Mouse (Mus musculus): ENCODE measurements around the gene Nhlh1. TPM values are rescaled to one million over a fixed set of nuclear protein-coding genes. Genes with fewer than 3 reads are reported as not detected.

Gene Nhlh1
- polyA plus RNA-seq, 2 experiments: not detected

DNA sequence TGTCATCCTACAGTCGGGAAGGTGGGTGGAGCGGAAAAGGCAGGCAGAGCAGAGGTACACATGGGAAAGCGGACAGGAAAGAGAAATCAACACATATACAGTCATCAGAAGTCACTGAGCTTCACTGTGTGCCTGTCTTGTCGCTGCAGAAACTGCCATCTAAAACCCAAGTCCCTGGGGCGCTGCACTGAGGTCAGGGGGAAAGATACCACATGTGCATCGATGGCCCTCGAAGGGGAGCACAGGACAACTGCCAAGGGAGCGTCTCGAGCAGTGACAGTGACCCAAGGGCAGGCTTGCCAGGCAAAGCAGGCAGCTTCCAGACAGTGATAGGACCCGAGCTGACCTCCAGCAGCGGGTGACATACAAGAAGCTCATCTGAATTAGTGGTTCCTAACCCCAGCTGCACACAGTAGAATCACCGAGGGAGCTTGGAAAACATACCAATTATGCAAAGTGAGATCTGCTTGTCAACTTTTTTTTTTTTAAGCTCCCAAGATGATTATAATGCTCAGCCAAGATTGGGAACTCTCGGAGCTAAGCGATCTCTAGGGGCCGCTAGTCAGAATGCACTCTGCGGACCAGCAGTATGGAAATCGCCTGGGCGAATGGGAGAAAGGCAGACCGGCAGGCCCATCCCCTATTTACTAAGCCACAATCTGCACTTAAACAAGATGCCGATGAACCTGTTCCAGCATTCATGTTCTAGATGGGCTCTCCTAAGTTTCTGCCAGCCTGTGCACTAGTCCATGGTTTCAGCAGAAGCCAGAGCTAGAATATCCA, 47.1 kb downstream of the Nhlh1 start:
- WGBS (ENCODE audit: insufficient replicate concordance): 78% methylated on average over 20 of the region's 20 CpGs
- no peak overlapping the region for H3K4me3 ChIP-seq (ENCODE audit: insufficient read depth in 1 of 2, low read depth in 2 of 2, low read length in 2 of 2)
- no peaks in the 10 kb centered on the region for H3K4me1 ChIP-seq (replicated peaks; ENCODE audit: control insufficient read depth in 2 of 2, insufficient read depth in 2 of 2, low read length in 1 of 2)
- H3K9me3 ChIP-seq (ENCODE audit: control insufficient read depth, low read length): no peaks in the 10 kb centered on the region
- no peaks in the 10 kb centered on the region for H3K36me3 ChIP-seq (replicated peaks; ENCODE audit: control insufficient read depth, insufficient read depth, low read depth)
- TF ChIP-seq CTCF (IDR thresholded peaks at IDR 0.05; ENCODE audit: low read depth): no peak
- no peak for TF ChIP-seq EP300 (IDR thresholded peaks at IDR 0.05; ENCODE audit: low read depth)
- no peak overlapping the region for H3K9ac ChIP-seq (replicated peaks)
- H3K27ac ChIP-seq: no peak overlapping the region
- no peak for ATAC-seq (ENCODE audit: insufficient read depth)
- no peak overlapping the region for H3K4me2 ChIP-seq (ENCODE audit: low read depth)
- H3K27me3 ChIP-seq (ENCODE audit: control insufficient read depth, insufficient read depth, low read length): no peaks in the 10 kb centered on the region
- no peak for DNase-seq (ENCODE audit: low read depth in 3 of 3, low spot score in 3 of 3)

DNA sequence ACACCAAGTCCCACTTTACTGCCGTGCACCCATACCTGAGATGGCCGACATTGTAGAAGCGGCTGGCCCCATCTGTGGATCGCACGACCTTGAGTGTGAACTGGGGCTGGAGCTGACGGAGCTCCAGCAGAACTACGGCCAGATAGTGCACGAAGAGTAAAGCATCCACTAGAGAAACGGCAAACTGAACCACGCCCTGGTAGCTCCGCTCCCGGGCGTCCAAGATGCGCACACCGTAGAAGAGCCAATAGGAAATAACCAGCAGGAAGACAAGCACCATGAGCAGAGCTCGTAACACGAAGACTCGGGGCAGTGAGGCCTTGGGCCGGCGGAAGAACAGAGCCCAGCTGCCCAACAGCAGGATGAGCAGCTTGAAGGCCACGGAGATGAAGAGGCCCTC, 48.0 kb downstream of the Nhlh1 start:
- Histone ChIP-seq H3K27ac (no peak overlapping the region), H3K4me2 (ENCODE audit: low read depth) (no peak overlapping the region), H3K36me3 (replicated peaks; ENCODE audit: control insufficient read depth, insufficient read depth, low read depth) (no peaks in the 10 kb centered on the region), H3K9me3 (ENCODE audit: control insufficient read depth, low read length) (no peaks in the 10 kb centered on the region), H3K4me3 (ENCODE audit: insufficient read depth in 1 of 2, low read depth in 2 of 2, low read length in 2 of 2) (no peak overlapping the region), H3K9ac (replicated peaks) (no peak overlapping the region), H3K27me3 (ENCODE audit: control insufficient read depth, insufficient read depth, low read length) (no peaks in the 10 kb centered on the region), H3K4me1 (replicated peaks; ENCODE audit: control insufficient read depth in 2 of 2, insufficient read depth in 2 of 2, low read length in 1 of 2) (no peaks in the 10 kb centered on the region)
- no peak for ATAC-seq (ENCODE audit: insufficient read depth)
- TF ChIP-seq EP300 (IDR thresholded peaks at IDR 0.05; ENCODE audit: low read depth): no peak
- no peak for TF ChIP-seq CTCF (IDR thresholded peaks at IDR 0.05; ENCODE audit: low read depth)
- 84% methylated on average over 21 of the region's 21 CpGs for WGBS (ENCODE audit: insufficient replicate concordance)
- no peak for DNase-seq (ENCODE audit: low read depth in 3 of 3, low spot score in 3 of 3)

DNA sequence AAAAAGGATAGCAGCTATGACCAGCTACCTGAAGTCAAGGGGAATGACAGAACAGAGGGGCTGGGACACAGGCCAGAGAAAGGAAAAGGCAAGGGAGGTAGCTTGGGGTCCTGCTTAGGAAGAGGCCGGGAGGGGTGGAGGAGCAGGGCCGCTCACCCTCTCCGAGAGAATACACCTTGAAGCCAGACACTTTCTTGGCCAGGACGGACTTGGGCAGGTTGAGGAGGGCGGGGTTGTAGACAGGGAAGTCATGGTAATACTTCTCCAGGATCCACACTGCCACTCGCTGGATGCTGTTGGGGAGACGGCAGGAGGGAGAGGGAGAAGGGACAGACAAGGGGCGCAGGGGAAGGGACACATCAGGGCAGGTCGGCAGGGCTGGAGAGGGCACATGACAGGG, 49.0 kb downstream of the Nhlh1 start:
- no peaks in the 10 kb centered on the region for H3K36me3 ChIP-seq (replicated peaks; ENCODE audit: control insufficient read depth, insufficient read depth, low read depth)

DNA sequence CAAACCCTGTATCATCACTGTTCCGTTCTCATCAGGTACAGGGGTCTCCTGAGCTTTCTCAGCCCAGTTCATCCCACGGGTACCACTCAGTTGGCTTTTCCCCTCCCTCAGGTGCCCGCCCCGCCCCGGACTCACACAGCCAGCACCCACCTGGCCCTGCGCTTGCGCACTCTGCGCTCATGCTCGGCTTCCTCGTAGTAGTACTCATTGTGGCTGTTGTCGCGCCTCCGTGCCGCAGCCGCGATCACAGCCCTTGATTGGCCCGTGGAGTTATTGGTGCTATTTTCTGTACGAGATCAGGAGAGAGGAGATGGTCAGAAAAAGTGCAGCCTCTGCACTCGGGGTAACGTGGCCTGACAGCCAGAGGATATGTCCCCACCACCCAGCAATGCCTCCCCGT, 49.6 kb downstream of the Nhlh1 start:
- ATAC-seq (ENCODE audit: insufficient read depth) (no peak), DNase-seq (ENCODE audit: low read depth in 3 of 3, low spot score in 3 of 3) (no peak)
- Histone ChIP-seq H3K4me1 (replicated peaks; ENCODE audit: control insufficient read depth in 2 of 2, insufficient read depth in 2 of 2, low read length in 1 of 2) (no peaks in the 10 kb centered on the region), H3K4me3 (ENCODE audit: insufficient read depth in 1 of 2, low read depth in 2 of 2, low read length in 2 of 2) (no peak overlapping the region), H3K27ac (no peak overlapping the region), H3K9ac (replicated peaks) (no peak overlapping the region), H3K36me3 (replicated peaks; ENCODE audit: control insufficient read depth, insufficient read depth, low read depth) (no peaks in the 10 kb centered on the region), H3K9me3 (ENCODE audit: control insufficient read depth, low read length) (no peaks in the 10 kb centered on the region), H3K4me2 (ENCODE audit: low read depth) (no peak overlapping the region), H3K27me3 (ENCODE audit: control insufficient read depth, insufficient read depth, low read length) (no peaks in the 10 kb centered on the region)
- no peak for TF ChIP-seq EP300 (IDR thresholded peaks at IDR 0.05; ENCODE audit: low read depth)
- no peak for TF ChIP-seq CTCF (IDR thresholded peaks at IDR 0.05; ENCODE audit: low read depth)
- 84% methylated on average over 20 of the region's 21 CpGs for WGBS (ENCODE audit: insufficient replicate concordance)

More for the DNA sequence above, 49.0 kb downstream of the Nhlh1 start:
- Histone ChIP-seq H3K4me3 (ENCODE audit: insufficient read depth in 1 of 2, low read depth in 2 of 2, low read length in 2 of 2) (no peak overlapping the region), H3K4me1 (replicated peaks; ENCODE audit: control insufficient read depth in 2 of 2, insufficient read depth in 2 of 2, low read length in 1 of 2) (no peaks in the 10 kb centered on the region), H3K9ac (replicated peaks) (no peak overlapping the region), H3K27ac (no peak overlapping the region), H3K4me2 (ENCODE audit: low read depth) (no peak overlapping the region), H3K27me3 (ENCODE audit: control insufficient read depth, insufficient read depth, low read length) (no peaks in the 10 kb centered on the region), H3K9me3 (ENCODE audit: control insufficient read depth, low read length) (no peaks in the 10 kb centered on the region)
- TF ChIP-seq EP300 (IDR thresholded peaks at IDR 0.05; ENCODE audit: low read depth) (no peak), CTCF (IDR thresholded peaks at IDR 0.05; ENCODE audit: low read depth) (no peak)
- ATAC-seq (ENCODE audit: insufficient read depth) (no peak), DNase-seq (ENCODE audit: low read depth in 3 of 3, low spot score in 3 of 3) (no peak)
- 78% methylated on average over 9 of the region's 9 CpGs for WGBS (ENCODE audit: insufficient replicate concordance)

Other genes with a start within 250 kb of the Nhlh1 start
- gene Cd84, start 217.9 kb downstream of the Nhlh1 start, polyA plus RNA-seq (2012; rRNA removed): 1.8 and 3.6 TPM in 2 replicates
- 4.7 and 6.0 TPM in 2 replicates for gene Cd84, start 217.9 kb downstream of the Nhlh1 start, polyA plus RNA-seq (2014; fragmentation: Nextera tagmentation; extraction: Ambion mirVana)
- 0.28 and 0.42 TPM in 2 replicates for gene Gm10521, start 161.9 kb downstream of the Nhlh1 start, polyA plus RNA-seq (2012; rRNA removed)
- 0.05 TPM in 1 of 2 replicates, not detected in the other for gene Gm10521, start 161.9 kb downstream of the Nhlh1 start, polyA plus RNA-seq (2014; fragmentation: Nextera tagmentation; extraction: Ambion mirVana)
- gene Slamf6, start 140.1 kb downstream of the Nhlh1 start, polyA plus RNA-seq (2012; rRNA removed): 0.17 and 0.23 TPM in 2 replicates
- gene Slamf6, start 140.1 kb downstream of the Nhlh1 start, polyA plus RNA-seq (2014; fragmentation: Nextera tagmentation; extraction: Ambion mirVana): 0.72 and 0.93 TPM in 2 replicates
- 0.73 and 0.90 TPM in 2 replicates for gene Vangl2, start 29.1 kb downstream of the Nhlh1 start, polyA plus RNA-seq (2012; rRNA removed)
- gene Vangl2, start 29.1 kb downstream of the Nhlh1 start, polyA plus RNA-seq (2014; fragmentation: Nextera tagmentation; extraction: Ambion mirVana): 0.56 and 0.69 TPM in 2 replicates
- gene Copa, start 25.0 kb upstream of the Nhlh1 start, polyA plus RNA-seq (2012; rRNA removed): 28.9 and 29.1 TPM in 2 replicates
- 49.6 and 54.6 TPM in 2 replicates for gene Copa, start 25.0 kb upstream of the Nhlh1 start, polyA plus RNA-seq (2014; fragmentation: Nextera tagmentation; extraction: Ambion mirVana)
- gene Ncstn, start 25.2 kb upstream of the Nhlh1 start, polyA plus RNA-seq (2012; rRNA removed): 22.2 and 22.6 TPM in 2 replicates
- 24.6 and 28.4 TPM in 2 replicates for gene Ncstn, start 25.2 kb upstream of the Nhlh1 start, polyA plus RNA-seq (2014; fragmentation: Nextera tagmentation; extraction: Ambion mirVana)
- gene Pex19, start 69.2 kb upstream of the Nhlh1 start, polyA plus RNA-seq (2012; rRNA removed): 19.8 and 20.1 TPM in 2 replicates
- gene Pex19, start 69.2 kb upstream of the Nhlh1 start, polyA plus RNA-seq (2014; fragmentation: Nextera tagmentation; extraction: Ambion mirVana): 30.1 and 32.9 TPM in 2 replicates
- 25.4 and 34.6 TPM in 2 replicates for gene Dcaf8, start 90.5 kb upstream of the Nhlh1 start, polyA plus RNA-seq (2012; rRNA removed)
- 36.2 and 40.1 TPM in 2 replicates for gene Dcaf8, start 90.5 kb upstream of the Nhlh1 start, polyA plus RNA-seq (2014; fragmentation: Nextera tagmentation; extraction: Ambion mirVana)
- 10.4 and 11.1 TPM in 2 replicates for gene Pea15a, start 149.2 kb upstream of the Nhlh1 start, polyA plus RNA-seq (2012; rRNA removed)
- gene Pea15a, start 149.2 kb upstream of the Nhlh1 start, polyA plus RNA-seq (2014; fragmentation: Nextera tagmentation; extraction: Ambion mirVana): 14.4 and 16.5 TPM in 2 replicates
- 0.09 and 0.11 TPM in 2 replicates for gene Casq1, start 162.3 kb upstream of the Nhlh1 start, polyA plus RNA-seq (2012; rRNA removed)
- gene Casq1, start 162.3 kb upstream of the Nhlh1 start, polyA plus RNA-seq (2014; fragmentation: Nextera tagmentation; extraction: Ambion mirVana): 0.22 TPM in 1 of 2 replicates, not detected in the other
- gene Atp1a4, start 200.8 kb upstream of the Nhlh1 start, polyA plus RNA-seq (2012; rRNA removed): 0.01 TPM in 1 of 2 replicates, not detected in the other
- not detected in 2 replicates for gene Atp1a4, start 200.8 kb upstream of the Nhlh1 start, polyA plus RNA-seq (2014; fragmentation: Nextera tagmentation; extraction: Ambion mirVana)
- 12.7 and 15.4 TPM in 2 replicates for gene Igsf8, start 204.1 kb upstream of the Nhlh1 start, polyA plus RNA-seq (2012; rRNA removed)
- 11.0 and 11.6 TPM in 2 replicates for gene Igsf8, start 204.1 kb upstream of the Nhlh1 start, polyA plus RNA-seq (2014; fragmentation: Nextera tagmentation; extraction: Ambion mirVana)
- 0.08 and 0.10 TPM in 2 replicates for gene Atp1a2, start 240.5 kb upstream of the Nhlh1 start, polyA plus RNA-seq (2012; rRNA removed)
- 0.01 and 0.08 TPM in 2 replicates for gene Atp1a2, start 240.5 kb upstream of the Nhlh1 start, polyA plus RNA-seq (2014; fragmentation: Nextera tagmentation; extraction: Ambion mirVana)

Data from liver, embryonic 14.5 days (tissue).